Mouse (Mus musculus): ENCODE results near the gene Cpt1b. TPM values are rescaled to one million over a fixed set of nuclear protein-coding genes. Genes with fewer than 3 reads are reported as not detected.

Gene Cpt1b
- polyA plus RNA-seq, 1 experiment, result 8.2 TPM

GRCm38 (mm10) chr15:89463334-89464235, 37.9 kb upstream of the Cpt1b start:
- no peak overlapping the region for H3K4me3 ChIP-seq (replicated peaks; ENCODE audit: insufficient read depth, low read depth, low read length)
- TF ChIP-seq CTCF (IDR thresholded peaks at IDR 0.05; ENCODE audit: borderline replicate concordance, insufficient read depth, low read depth, low read length), result peak; percentile 22; the same call in 1 of the 2 replicates
- TF ChIP-seq POLR2A (IDR thresholded peaks at IDR 0.05; ENCODE audit: borderline replicate concordance, insufficient read depth, low read length), result no peak
- WGBS, result 55% methylated on average over 5 of the region's 5 CpGs
- peaks cover 15% of the 10 kb centered on the region for H3K4me1 ChIP-seq (ENCODE audit: control insufficient read depth, insufficient read depth, low read length)
- DNase-seq, result no peak
- H3K27me3 ChIP-seq (ENCODE audit: control insufficient read depth, insufficient read depth, low read length), result no peaks in the 10 kb centered on the region
- no peak overlapping the region for H3K27ac ChIP-seq (ENCODE audit: insufficient read depth, low read length)

- no peak for TF ChIP-seq CTCF (IDR thresholded peaks at IDR 0.05; ENCODE audit: borderline replicate concordance, insufficient read depth, low read depth, low read length)
- 72% methylated on average over 7 of the region's 7 CpGs for WGBS
- no peak for DNase-seq
- no peak overlapping the region for H3K27ac ChIP-seq (ENCODE audit: insufficient read depth, low read length)
- no peak overlapping the region for H3K4me3 ChIP-seq (replicated peaks; ENCODE audit: insufficient read depth, low read depth, low read length)
- no peaks in the 10 kb centered on the region for H3K27me3 ChIP-seq (ENCODE audit: control insufficient read depth, insufficient read depth, low read length)
- peaks cover 27% of the 10 kb centered on the region for H3K4me1 ChIP-seq (ENCODE audit: control insufficient read depth, insufficient read depth, low read length)
Observed at GRCm38 (mm10) chr15:89462176-89462575, 36.5 kb upstream of the Cpt1b start.

DNA sequence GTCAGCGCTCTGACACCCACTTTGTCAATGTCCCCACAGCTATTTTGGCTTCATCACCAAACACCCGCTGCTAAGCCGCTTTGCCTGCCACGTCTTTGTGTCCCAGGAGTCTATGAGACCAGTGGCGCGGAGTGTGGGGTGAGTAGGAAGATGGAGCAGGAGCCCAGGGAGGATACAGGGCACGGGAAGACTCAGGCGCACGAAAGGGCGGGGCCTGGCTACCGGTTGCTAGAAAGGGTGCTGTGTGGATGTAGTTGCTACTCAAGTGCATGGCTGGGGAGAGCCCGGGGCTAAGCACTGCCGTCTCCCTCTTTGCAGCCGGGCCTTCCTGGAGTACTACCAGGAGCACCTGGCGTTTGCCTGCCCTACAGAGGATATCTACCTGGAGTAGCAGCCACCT, 35.7 kb upstream of the Cpt1b start:
- WGBS, result 65% methylated on average over 15 of the region's 15 CpGs
- Histone ChIP-seq H3K4me1 (ENCODE audit: control insufficient read depth, insufficient read depth, low read length) (peaks cover 31% of the 10 kb centered on the region), H3K27me3 (ENCODE audit: control insufficient read depth, insufficient read depth, low read length) (no peaks in the 10 kb centered on the region), H3K27ac (ENCODE audit: insufficient read depth, low read length) (no peak overlapping the region), H3K4me3 (replicated peaks; ENCODE audit: insufficient read depth, low read depth, low read length) (no peak overlapping the region)
- DNase-seq, result peak in 1 of 2 experiments; percentile 34
- TF ChIP-seq POLR2A (IDR thresholded peaks at IDR 0.05; ENCODE audit: borderline replicate concordance, insufficient read depth, low read length) (no peak), CTCF (IDR thresholded peaks at IDR 0.05; ENCODE audit: borderline replicate concordance, insufficient read depth, low read depth, low read length) (no peak)

- no peak overlapping the region for H3K4me3 ChIP-seq (replicated peaks; ENCODE audit: insufficient read depth, low read depth, low read length)
- peaks cover 33% of the 10 kb centered on the region for H3K4me1 ChIP-seq (ENCODE audit: control insufficient read depth, insufficient read depth, low read length)
- H3K27me3 ChIP-seq (ENCODE audit: control insufficient read depth, insufficient read depth, low read length), result no peaks in the 10 kb centered on the region
- TF ChIP-seq POLR2A (IDR thresholded peaks at IDR 0.05; ENCODE audit: borderline replicate concordance, insufficient read depth, low read length), result no peak
- TF ChIP-seq CTCF (IDR thresholded peaks at IDR 0.05; ENCODE audit: borderline replicate concordance, insufficient read depth, low read depth, low read length), result no peak
- H3K27ac ChIP-seq (ENCODE audit: insufficient read depth, low read length), result 0 out of 2 replicates have a peak overlapping the region, but pooled peaks have one; percentile 74
- 18% methylated on average over 10 of the region's 10 CpGs for WGBS
- peak; percentile 63 to 64 for DNase-seq
Observed at GRCm38 (mm10) chr15:89460298-89460697, 34.6 kb upstream of the Cpt1b start.

GRCm38 (mm10) chr15:89459821-89460220, 34.2 kb upstream of the Cpt1b start:
- peak; percentile 58 to 67 for DNase-seq
- Histone ChIP-seq H3K27me3 (ENCODE audit: control insufficient read depth, insufficient read depth, low read length) (no peaks in the 10 kb centered on the region), H3K4me1 (ENCODE audit: control insufficient read depth, insufficient read depth, low read length) (peaks cover 33% of the 10 kb centered on the region), H3K4me3 (replicated peaks; ENCODE audit: insufficient read depth, low read depth, low read length) (peak overlapping the region; percentile 33), H3K27ac (ENCODE audit: insufficient read depth, low read length) (peak overlapping the region; percentile 74)
- TF ChIP-seq CTCF (IDR thresholded peaks at IDR 0.05; ENCODE audit: borderline replicate concordance, insufficient read depth, low read depth, low read length) (no peak), POLR2A (IDR thresholded peaks at IDR 0.05; ENCODE audit: borderline replicate concordance, insufficient read depth, low read length) (no peak)
- 10% methylated on average over 7 of the region's 7 CpGs for WGBS

- Histone ChIP-seq H3K4me1 (ENCODE audit: control insufficient read depth, insufficient read depth, low read length) (peaks cover 33% of the 10 kb centered on the region), H3K27ac (ENCODE audit: insufficient read depth, low read length) (no peak overlapping the region), H3K27me3 (ENCODE audit: control insufficient read depth, insufficient read depth, low read length) (no peaks in the 10 kb centered on the region), H3K4me3 (replicated peaks; ENCODE audit: insufficient read depth, low read depth, low read length) (no peak overlapping the region)
- WGBS, result 78% methylated on average over 15 of the region's 15 CpGs
- TF ChIP-seq POLR2A (IDR thresholded peaks at IDR 0.05; ENCODE audit: borderline replicate concordance, insufficient read depth, low read length) (no peak), CTCF (IDR thresholded peaks at IDR 0.05; ENCODE audit: borderline replicate concordance, insufficient read depth, low read depth, low read length) (no peak)
- DNase-seq, result peak in 1 of 2 experiments; percentile 38
Observed at GRCm38 (mm10) chr15:89458942-89459341, 33.3 kb upstream of the Cpt1b start.

GRCm38 (mm10) chr15:89455642-89456041, 30.0 kb upstream of the Cpt1b start:
- Histone ChIP-seq H3K4me1 (ENCODE audit: control insufficient read depth, insufficient read depth, low read length) (peaks cover 36% of the 10 kb centered on the region), H3K4me3 (replicated peaks; ENCODE audit: insufficient read depth, low read depth, low read length) (peak overlapping the region; percentile 82), H3K27ac (ENCODE audit: insufficient read depth, low read length) (no peak overlapping the region), H3K27me3 (ENCODE audit: control insufficient read depth, insufficient read depth, low read length) (no peaks in the 10 kb centered on the region)
- 13% methylated on average over 6 of the region's 6 CpGs for WGBS
- TF ChIP-seq POLR2A (IDR thresholded peaks at IDR 0.05; ENCODE audit: borderline replicate concordance, insufficient read depth, low read length), result no peak
- no peak for TF ChIP-seq CTCF (IDR thresholded peaks at IDR 0.05; ENCODE audit: borderline replicate concordance, insufficient read depth, low read depth, low read length)
- peak in 1 of 2 experiments; percentile 33 for DNase-seq

DNA sequence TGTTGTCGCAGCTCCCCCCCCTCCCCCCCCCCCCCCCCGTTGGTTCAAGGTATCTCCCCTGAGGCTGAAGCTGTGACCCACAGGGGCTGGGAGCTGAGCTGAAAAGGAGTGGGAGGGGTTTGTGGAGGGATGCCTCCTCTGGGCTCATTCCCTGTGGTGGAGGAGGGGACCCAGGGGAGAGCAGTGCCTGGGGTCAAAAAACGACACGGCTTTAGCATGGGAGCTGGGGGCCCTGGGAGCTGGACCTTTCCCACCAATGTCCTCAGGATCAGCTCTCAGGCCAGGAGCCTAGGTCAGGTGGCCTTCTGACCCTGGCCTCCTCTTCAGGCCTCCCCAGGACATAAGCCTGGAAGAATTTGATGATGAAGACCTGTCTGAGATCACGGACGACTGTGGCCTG, 29.2 kb upstream of the Cpt1b start:
- TF ChIP-seq CTCF (IDR thresholded peaks at IDR 0.05; ENCODE audit: borderline replicate concordance, insufficient read depth, low read depth, low read length), result no peak
- no peak for TF ChIP-seq POLR2A (IDR thresholded peaks at IDR 0.05; ENCODE audit: borderline replicate concordance, insufficient read depth, low read length)
- peak overlapping the region; percentile 82 for H3K4me3 ChIP-seq (replicated peaks; ENCODE audit: insufficient read depth, low read depth, low read length)
- H3K27me3 ChIP-seq (ENCODE audit: control insufficient read depth, insufficient read depth, low read length), result no peaks in the 10 kb centered on the region
- H3K27ac ChIP-seq (ENCODE audit: insufficient read depth, low read length), result peak overlapping the region; percentile 29; the same call in 1 of the 2 replicates
- peaks cover 31% of the 10 kb centered on the region for H3K4me1 ChIP-seq (ENCODE audit: control insufficient read depth, insufficient read depth, low read length)
- peak in 1 of 2 experiments; percentile 46 for DNase-seq
- WGBS, result 7% methylated on average over 6 of the region's 6 CpGs

Measured in cerebellum, adult 2 months (tissue).